Mouse (Mus musculus): Measurements from ENCODE around the gene Cmtm6. TPM values are rescaled to one million over a fixed set of nuclear protein-coding genes. Genes with fewer than 3 reads are reported as not detected.
A peak's percentile ranks its signal among the peaks of the same experiment; 100 is the strongest.

Cmtm6 gene
- polyA plus RNA-seq, 2 experiments, result 10.8 to 20.1 TPM

GRCm38 (mm10) chr9:114747466-114747865, 16.6 kb downstream of the Cmtm6 start:
- Histone ChIP-seq H3K27me3 (ENCODE audit: control insufficient read depth, insufficient read depth, low read length) (no peaks in the 10 kb centered on the region), H3K4me1 (replicated peaks; ENCODE audit: control insufficient read depth in 2 of 2, insufficient read depth in 2 of 2, low read length in 1 of 2) (peaks cover 0 to 6% of the 10 kb centered on the region in 2 experiments; a peak in 1 of 4 replicates), H3K9ac (replicated peaks) (no peak overlapping the region), H3K4me3 (ENCODE audit: insufficient read depth in 1 of 2, low read depth in 2 of 2, low read length in 2 of 2) (no peak overlapping the region), H3K4me2 (ENCODE audit: low read depth) (no peak overlapping the region), H3K9me3 (ENCODE audit: control insufficient read depth, low read length) (no peaks in the 10 kb centered on the region), H3K27ac (no peak overlapping the region), H3K36me3 (replicated peaks; ENCODE audit: control insufficient read depth, insufficient read depth, low read depth) (peaks cover 3% of the 10 kb centered on the region)
- no peak for DNase-seq (ENCODE audit: low read depth in 3 of 3, low spot score in 3 of 3)
- no peak for ATAC-seq (ENCODE audit: insufficient read depth)
- 81% methylated on average over 12 of the region's 12 CpGs for WGBS (ENCODE audit: insufficient replicate concordance)
- TF ChIP-seq EP300 (IDR thresholded peaks at IDR 0.05; ENCODE audit: low read depth), result no peak
- TF ChIP-seq CTCF (IDR thresholded peaks at IDR 0.05; ENCODE audit: low read depth), result no peak

GRCm38 (mm10) chr9:114751582-114751981, 20.7 kb downstream of the Cmtm6 start:
- TF ChIP-seq CTCF (IDR thresholded peaks at IDR 0.05; ENCODE audit: low read depth), result peak; percentile 34; the same call in 1 of the 2 replicates
- no peak for TF ChIP-seq EP300 (IDR thresholded peaks at IDR 0.05; ENCODE audit: low read depth)
- no peak for ATAC-seq (ENCODE audit: insufficient read depth)

GRCm38 (mm10) chr9:114752311-114752710, 21.4 kb downstream of the Cmtm6 start:
- ATAC-seq (ENCODE audit: insufficient read depth) (no peak), DNase-seq (ENCODE audit: low read depth in 3 of 3, low spot score in 3 of 3) (no peak)
- Histone ChIP-seq H3K4me2 (ENCODE audit: low read depth) (no peak overlapping the region), H3K9ac (replicated peaks) (no peak overlapping the region), H3K4me1 (replicated peaks; ENCODE audit: control insufficient read depth in 2 of 2, insufficient read depth in 2 of 2, low read length in 1 of 2) (0 out of 4 replicates have a peak, but pooled peaks cover 0 to 2% of the 10 kb centered on the region in 2 experiments), H3K4me3 (ENCODE audit: insufficient read depth in 1 of 2, low read depth in 2 of 2, low read length in 2 of 2) (no peak overlapping the region), H3K27ac (no peak overlapping the region), H3K27me3 (ENCODE audit: control insufficient read depth, insufficient read depth, low read length) (no peaks in the 10 kb centered on the region), H3K36me3 (replicated peaks; ENCODE audit: control insufficient read depth, insufficient read depth, low read depth) (no peaks in the 10 kb centered on the region; the same call in none of the 2 replicates), H3K9me3 (ENCODE audit: control insufficient read depth, low read length) (no peaks in the 10 kb centered on the region)
- no peak for TF ChIP-seq CTCF (IDR thresholded peaks at IDR 0.05; ENCODE audit: low read depth)
- no peak for TF ChIP-seq EP300 (IDR thresholded peaks at IDR 0.05; ENCODE audit: low read depth)
- 59% methylated on average over 9 of the region's 9 CpGs for WGBS (ENCODE audit: insufficient replicate concordance)

More at GRCm38 (mm10) chr9:114751582-114751981, 20.7 kb downstream of the Cmtm6 start:
- DNase-seq (ENCODE audit: low read depth in 3 of 3, low spot score in 3 of 3), result no peak
- H3K27ac ChIP-seq, result no peak overlapping the region
- H3K4me3 ChIP-seq (ENCODE audit: insufficient read depth in 1 of 2, low read depth in 2 of 2, low read length in 2 of 2), result no peak overlapping the region
- H3K36me3 ChIP-seq (replicated peaks; ENCODE audit: control insufficient read depth, insufficient read depth, low read depth), result peaks cover 2% of the 10 kb centered on the region
- 0 out of 4 replicates have a peak, but pooled peaks cover 0 to 2% of the 10 kb centered on the region in 2 experiments for H3K4me1 ChIP-seq (replicated peaks; ENCODE audit: control insufficient read depth in 2 of 2, insufficient read depth in 2 of 2, low read length in 1 of 2)
- no peaks in the 10 kb centered on the region for H3K27me3 ChIP-seq (ENCODE audit: control insufficient read depth, insufficient read depth, low read length)
- H3K9ac ChIP-seq (replicated peaks), result no peak overlapping the region
- no peak overlapping the region for H3K4me2 ChIP-seq (ENCODE audit: low read depth)
- 74% methylated on average over 3 of the region's 3 CpGs for WGBS (ENCODE audit: insufficient replicate concordance)
- H3K9me3 ChIP-seq (ENCODE audit: control insufficient read depth, low read length), result no peaks in the 10 kb centered on the region

GRCm38 (mm10) chr9:114752863-114753484, 22.1 kb downstream of the Cmtm6 start:
- Histone ChIP-seq H3K4me1 (replicated peaks; ENCODE audit: control insufficient read depth in 2 of 2, insufficient read depth in 2 of 2, low read length in 1 of 2) (0 out of 4 replicates have a peak, but pooled peaks cover 0 to 2% of the 10 kb centered on the region in 2 experiments), H3K9ac (replicated peaks) (peak overlapping the region; percentile 58), H3K27me3 (ENCODE audit: control insufficient read depth, insufficient read depth, low read length) (no peaks in the 10 kb centered on the region), H3K36me3 (replicated peaks; ENCODE audit: control insufficient read depth, insufficient read depth, low read depth) (no peaks in the 10 kb centered on the region; the same call in 1 of the 2 replicates), H3K9me3 (ENCODE audit: control insufficient read depth, low read length) (no peaks in the 10 kb centered on the region), H3K27ac (no peak overlapping the region), H3K4me3 (ENCODE audit: insufficient read depth in 1 of 2, low read depth in 2 of 2, low read length in 2 of 2) (peak overlapping the region; percentile 48 to 59), H3K4me2 (ENCODE audit: low read depth) (peak overlapping the region; percentile 83)
- peak; percentile 86 for ATAC-seq (ENCODE audit: insufficient read depth)
- TF ChIP-seq EP300 (IDR thresholded peaks at IDR 0.05; ENCODE audit: low read depth), result no peak
- TF ChIP-seq CTCF (IDR thresholded peaks at IDR 0.05; ENCODE audit: low read depth), result peak; percentile 100
- WGBS (ENCODE audit: insufficient replicate concordance), result 6% methylated on average over 35 of the region's 36 CpGs
- peak; percentile 73 to 82 (median 77) for DNase-seq (ENCODE audit: low read depth in 3 of 3, low spot score in 3 of 3)

- Histone ChIP-seq H3K27ac (no peak overlapping the region), H3K4me2 (ENCODE audit: low read depth) (no peak overlapping the region), H3K4me1 (replicated peaks; ENCODE audit: control insufficient read depth in 2 of 2, insufficient read depth in 2 of 2, low read length in 1 of 2) (0 out of 4 replicates have a peak, but pooled peaks cover 0 to 2% of the 10 kb centered on the region in 2 experiments), H3K4me3 (ENCODE audit: insufficient read depth in 1 of 2, low read depth in 2 of 2, low read length in 2 of 2) (no peak overlapping the region), H3K9ac (replicated peaks) (no peak overlapping the region), H3K27me3 (ENCODE audit: control insufficient read depth, insufficient read depth, low read length) (no peaks in the 10 kb centered on the region), H3K36me3 (replicated peaks; ENCODE audit: control insufficient read depth, insufficient read depth, low read depth) (no peaks in the 10 kb centered on the region), H3K9me3 (ENCODE audit: control insufficient read depth, low read length) (no peaks in the 10 kb centered on the region)
- ATAC-seq (ENCODE audit: insufficient read depth) (no peak), DNase-seq (ENCODE audit: low read depth in 3 of 3, low spot score in 3 of 3) (no peak)
- TF ChIP-seq CTCF (IDR thresholded peaks at IDR 0.05; ENCODE audit: low read depth) (no peak), EP300 (IDR thresholded peaks at IDR 0.05; ENCODE audit: low read depth) (no peak)
- 63% methylated on average over 7 of the region's 7 CpGs for WGBS (ENCODE audit: insufficient replicate concordance)
These were observed 27.4 kb downstream of the Cmtm6 start for GRCm38 (mm10) chr9:114758272-114758671.

Measured in liver, embryonic 14.5 days (tissue).